Mouse (Mus musculus): ENCODE results near the gene Zfp597.
A peak's percentile ranks its signal among the peaks of the same experiment; 100 is the strongest.

DNA sequence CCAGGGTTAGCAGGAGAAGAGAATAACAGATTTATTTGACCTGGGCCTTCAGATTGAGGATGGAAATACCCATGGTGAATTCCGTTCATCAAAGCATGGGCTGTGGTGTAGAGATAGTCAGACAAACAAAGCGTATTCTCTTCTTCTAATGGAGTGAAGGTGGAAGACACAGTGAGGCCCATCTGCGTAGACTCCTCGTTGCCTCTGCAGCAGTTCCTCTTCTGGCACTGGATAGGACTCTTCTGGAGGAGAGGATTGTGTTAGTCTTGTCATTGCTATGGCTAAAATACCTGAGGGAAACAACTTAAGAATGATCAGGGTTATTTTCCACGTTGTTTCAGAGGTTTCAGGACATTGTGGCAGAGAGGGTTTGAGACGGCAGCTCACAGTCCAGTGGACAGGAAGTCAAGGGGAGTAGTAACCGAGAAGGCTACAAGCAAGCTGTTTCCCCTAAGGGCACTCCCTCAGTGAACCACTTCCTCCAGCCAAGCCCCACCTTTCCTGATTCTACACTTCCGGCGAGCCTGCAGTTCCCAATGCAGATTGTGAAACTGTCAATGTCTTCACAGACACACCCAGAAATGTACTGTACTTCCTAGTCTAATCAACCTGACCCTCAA lies 10.9 kb upstream of the Zfp597 start:
- no peak for TF ChIP-seq CTCF (conservative IDR thresholded peaks at IDR 0.05; ENCODE audit: low read length)
- TF ChIP-seq NANOG (IDR thresholded peaks at IDR 0.05; ENCODE audit: borderline replicate concordance, low read length), result 0 out of 2 replicates have a peak, but pooled peaks have one; percentile 28
- no peak for TF ChIP-seq POU5F1 (IDR thresholded peaks at IDR 0.05; ENCODE audit: borderline replicate concordance, low read length)
